8 mouse cellular contexts compared by ENCODE assay signal in the genomic region with DNA sequence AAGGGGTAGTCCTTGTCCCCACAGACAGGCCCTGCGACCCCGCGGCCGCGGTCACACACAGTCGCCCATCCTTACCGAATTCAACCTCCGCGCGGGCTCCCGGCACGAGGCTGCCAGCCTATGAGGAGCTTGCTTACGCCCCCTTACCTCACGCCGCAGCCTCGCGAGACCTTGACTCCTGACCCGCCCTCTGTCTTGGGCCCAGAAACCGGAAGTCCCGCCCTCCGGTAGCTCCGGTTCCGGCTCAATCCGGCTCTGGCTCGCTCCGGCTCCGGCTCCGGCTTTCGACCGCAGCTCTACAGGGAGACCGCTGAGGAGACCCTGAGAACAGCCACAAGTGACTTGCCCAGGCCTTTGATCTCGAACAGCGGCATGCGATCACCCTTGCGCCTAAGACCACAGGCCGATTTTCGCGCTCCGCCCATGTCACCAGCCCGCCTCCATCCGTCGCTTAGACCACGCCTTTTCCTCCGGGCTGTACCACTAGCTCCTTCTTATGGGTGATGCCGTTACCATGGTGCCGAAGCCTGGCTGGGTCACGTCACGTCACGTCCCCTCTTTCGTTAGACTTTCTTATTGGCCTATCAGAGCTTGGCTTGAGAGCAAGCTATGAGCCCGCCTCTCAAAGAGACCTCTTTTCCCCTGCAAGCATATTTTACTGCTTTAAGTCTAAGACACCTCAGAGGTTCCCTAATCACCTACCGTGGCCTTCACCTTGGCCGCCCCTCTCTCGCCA. TPM values are rescaled to one million over a fixed set of nuclear protein-coding genes. Genes with fewer than 3 reads are reported as not detected.
DNase-seq lines count a peak whose midpoint lies in the region; ATAC-seq and TF ChIP-seq lines count a peak whose summit lies in the region.

A gene (minus strand): TSS at position 454 of the 736 bp plus-strand sequence.

- in situ Hi-C loops in CH12.LX (cut with MboI; ENCODE audit: low pct_ligation_motif_present, low pct_unique_long_range_greater_than_20kb, low sequenced_read_pairs): no loop called here

- peak; percentile 98 for ATAC-seq in forebrain, embryonic 11.5 days (replicated peaks; ENCODE audit: low FRiP score)
- peak; percentile 99 for ATAC-seq in heart, embryonic 16.5 days (replicated peaks; ENCODE audit: extremely low read depth, insufficient read depth, low FRiP score)
- peak; percentile 97 for ATAC-seq in liver, embryonic 15.5 days (ENCODE audit: insufficient read depth)
- ATAC-seq in neural tube, embryonic 12.5 days (ENCODE audit: low FRiP score, low read depth): peak; percentile 99

- peak; percentile 65 for TF ChIP-seq POLR2A in CH12.LX (IDR thresholded peaks at IDR 0.05; ENCODE audit: low read depth, low read length)

- peak; percentile 90 for DNase-seq in CH12.LX (ENCODE audit: extremely low read depth)
- DNase-seq in c-Kit-positive CD71-positive TER-119-negative erythroid progenitor cells, embryonic 14.5 days (ENCODE audit: low read depth): peak; percentile 78
- DNase-seq in forebrain, embryonic 11.5 days (ENCODE audit: low spot score): peak; percentile 92
- peak; percentile 95 for DNase-seq in kidney, postnatal 36 days
- peak; percentile 95 for DNase-seq in telencephalon, adult 2 months (ENCODE audit: low read depth, low spot score)

- no peaks in the 10 kb centered on the region for H3K9me3 ChIP-seq in CH12.LX (replicated peaks; ENCODE audit: low read length)
- H3K9me3 ChIP-seq in forebrain, embryonic 11.5 days (ENCODE audit: control insufficient read depth, low read length): no peaks in the 10 kb centered on the region
- H3K9me3 ChIP-seq in heart, embryonic 16.5 days (replicated peaks; ENCODE audit: control insufficient read depth, low read length): no peaks in the 10 kb centered on the region
- no peaks in the 10 kb centered on the region for H3K9me3 ChIP-seq in liver, embryonic 15.5 days (replicated peaks)
- H3K9me3 ChIP-seq in neural tube, embryonic 12.5 days: no peaks in the 10 kb centered on the region

- H3K4me3 ChIP-seq in CH12.LX (replicated peaks in 1 of 3; ENCODE audit: low read depth in 2 of 3, low read length in 2 of 3, poor library complexity in 1 of 3): peak within 1 kb of the TSS; percentile 71 to 80 (median 75)
- H3K4me3 ChIP-seq in forebrain, embryonic 11.5 days (ENCODE audit: low read depth, low read length): peak within 1 kb of the TSS; percentile 49
- H3K4me3 ChIP-seq in heart, embryonic 16.5 days (ENCODE audit: low read length): peak within 1 kb of the TSS; percentile 69
- H3K4me3 ChIP-seq in liver, embryonic 15.5 days (replicated peaks): peak within 1 kb of the TSS; percentile 74
- peak within 1 kb of the TSS; percentile 53 for H3K4me3 ChIP-seq in neural tube, embryonic 12.5 days

- H3K27ac ChIP-seq in CH12.LX (ENCODE audit: insufficient read depth, low read depth): peak within 1 kb of the TSS; percentile 77; the same call in 1 of the 2 replicates
- H3K27ac ChIP-seq in forebrain, embryonic 11.5 days (ENCODE audit: low read depth, low read length): peak within 1 kb of the TSS; percentile 46; the same call in 1 of the 2 replicates
- peak within 1 kb of the TSS; percentile 88 for H3K27ac ChIP-seq in heart, embryonic 16.5 days (ENCODE audit: low read length)
- peak within 1 kb of the TSS; percentile 84 for H3K27ac ChIP-seq in liver, embryonic 15.5 days (replicated peaks)
- H3K27ac ChIP-seq in neural tube, embryonic 12.5 days: no peak within 1 kb of the TSS

- TF ChIP-seq CTCF in CH12.LX (conservative IDR thresholded peaks at IDR 0.05 in 1 of 2, IDR thresholded peaks at IDR 0.05 in 1 of 2; ENCODE audit: low read depth in 2 of 2, low read length in 2 of 2): no peak

- peaks cover 18% of the 10 kb centered on the region for H3K79me2 ChIP-seq in CH12.LX (replicated peaks; ENCODE audit: control insufficient read depth, extremely low read depth, insufficient read depth, poor library complexity, severe bottlenecking)

- H3K4me1 ChIP-seq in CH12.LX (ENCODE audit: control insufficient read depth in 1 of 2, insufficient read depth in 2 of 2): no peaks in the 10 kb centered on the region
- H3K4me1 ChIP-seq in forebrain, embryonic 11.5 days (replicated peaks; ENCODE audit: control insufficient read depth, insufficient read depth, low read length): no peaks in the 10 kb centered on the region
- peaks cover 4% of the 10 kb centered on the region; the same call in 1 of the 2 replicates for H3K4me1 ChIP-seq in heart, embryonic 16.5 days (ENCODE audit: control insufficient read depth, insufficient read depth, low read length)
- peaks cover 8% of the 10 kb centered on the region; the same call in 1 of the 2 replicates for H3K4me1 ChIP-seq in liver, embryonic 15.5 days (replicated peaks)
- H3K4me1 ChIP-seq in neural tube, embryonic 12.5 days: no peaks in the 10 kb centered on the region

- TF ChIP-seq EP300 in CH12.LX (IDR thresholded peaks at IDR 0.05; ENCODE audit: low read length): no peak

- H3K36me3 ChIP-seq in CH12.LX (replicated peaks in 1 of 2; ENCODE audit: control insufficient read depth in 1 of 2, insufficient read depth in 1 of 2, low read length in 1 of 2): peaks cover 14 to 20% of the 10 kb centered on the region in 2 experiments
- H3K36me3 ChIP-seq in forebrain, embryonic 11.5 days (ENCODE audit: control insufficient read depth, insufficient read depth, low read length): no peaks in the 10 kb centered on the region
- H3K36me3 ChIP-seq in heart, embryonic 16.5 days (ENCODE audit: control insufficient read depth, insufficient read depth): peaks cover 3% of the 10 kb centered on the region; the same call in 1 of the 2 replicates
- peaks cover 22% of the 10 kb centered on the region for H3K36me3 ChIP-seq in liver, embryonic 15.5 days (replicated peaks)
- H3K36me3 ChIP-seq in neural tube, embryonic 12.5 days: no peaks in the 10 kb centered on the region

- dilution Hi-C loops in CH12.LX (cut with MboI; ENCODE audit: extremely low pct_ligation_motif_present, extremely low pct_unique_long_range_greater_than_20kb, low sequenced_read_pairs): no loop called here

- TF ChIP-seq RAD21 in CH12.LX (IDR thresholded peaks at IDR 0.05; ENCODE audit: low read depth, low read length): no peak

- WGBS in forebrain, embryonic 11.5 days: 14% methylated on average over 47 of the region's 54 CpGs
- WGBS in heart, embryonic 16.5 days: 23% methylated on average over 54 of the region's 54 CpGs
- 16% methylated on average over 54 of the region's 54 CpGs for WGBS in liver, embryonic 15.5 days (ENCODE audit: insufficient replicate concordance)
- WGBS in neural tube, embryonic 12.5 days: 18% methylated on average over 54 of the region's 54 CpGs

- peak within 1 kb of the TSS; percentile 87 for H3K4me2 ChIP-seq in CH12.LX (ENCODE audit: insufficient read depth, low read depth, poor library complexity, severe bottlenecking)
- peak within 1 kb of the TSS; percentile 47 for H3K4me2 ChIP-seq in forebrain, embryonic 11.5 days (ENCODE audit: low read depth, low read length, severe bottlenecking)
- H3K4me2 ChIP-seq in heart, embryonic 16.5 days (ENCODE audit: low read depth, low read length): peak within 1 kb of the TSS; percentile 88
- peak within 1 kb of the TSS; percentile 80 for H3K4me2 ChIP-seq in liver, embryonic 15.5 days
- peak within 1 kb of the TSS; percentile 71 for H3K4me2 ChIP-seq in neural tube, embryonic 12.5 days (replicated peaks)

- H3K9ac ChIP-seq in CH12.LX (ENCODE audit: insufficient read depth, low read depth): peak within 1 kb of the TSS; percentile 88
- peak within 1 kb of the TSS; percentile 63 for H3K9ac ChIP-seq in forebrain, embryonic 11.5 days (ENCODE audit: low read length)
- peak within 1 kb of the TSS; percentile 75 for H3K9ac ChIP-seq in heart, embryonic 16.5 days (ENCODE audit: low read length)
- peak within 1 kb of the TSS; percentile 68 for H3K9ac ChIP-seq in liver, embryonic 15.5 days
- peak within 1 kb of the TSS; percentile 63 for H3K9ac ChIP-seq in neural tube, embryonic 12.5 days

- no peaks in the 10 kb centered on the region for H3K27me3 ChIP-seq in CH12.LX (replicated peaks)
- H3K27me3 ChIP-seq in forebrain, embryonic 11.5 days (ENCODE audit: control insufficient read depth, insufficient read depth, low read length): no peaks in the 10 kb centered on the region
- no peaks in the 10 kb centered on the region for H3K27me3 ChIP-seq in heart, embryonic 16.5 days (ENCODE audit: control insufficient read depth, insufficient read depth, low read length)
- no peaks in the 10 kb centered on the region for H3K27me3 ChIP-seq in liver, embryonic 15.5 days
- no peaks in the 10 kb centered on the region for H3K27me3 ChIP-seq in neural tube, embryonic 12.5 days (replicated peaks)

TF ChIP-seq in CH12.LX, 34 proteins besides CTCF, POLR2A, EP300 and RAD21 (continues in another document):
- TF ChIP-seq PAX5 (IDR thresholded peaks at IDR 0.05; ENCODE audit: low read length) (no peak), JUND (conservative IDR thresholded peaks at IDR 0.05; ENCODE audit: low read depth, low read length) (no peak), JUN (IDR thresholded peaks at IDR 0.05; ENCODE audit: insufficient read depth, low read depth, low read length) (no peak), MAFK (IDR thresholded peaks at IDR 0.05; ENCODE audit: insufficient replicate concordance, low read length) (no peak), MAX (IDR thresholded peaks at IDR 0.05; ENCODE audit: low read length) (peak; percentile 85), KAT2A (IDR thresholded peaks at IDR 0.05; ENCODE audit: insufficient replicate concordance, low read length) (0 out of 2 replicates have a peak, but pooled peaks have one; percentile 58), TCF12 (IDR thresholded peaks at IDR 0.05; ENCODE audit: low read depth, low read length) (peak; percentile 48; the same call in 1 of the 2 replicates), CHD1 (IDR thresholded peaks at IDR 0.05; ENCODE audit: low read depth, low read length) (no peak), SIN3A (IDR thresholded peaks at IDR 0.05; ENCODE audit: low read length) (peak; percentile 82), IRF4 (IDR thresholded peaks at IDR 0.05; ENCODE audit: low read depth, low read length) (no peak), USF2 (conservative IDR thresholded peaks at IDR 0.05; ENCODE audit: low read depth, low read length) (no peak), ETS1 (conservative IDR thresholded peaks at IDR 0.05; ENCODE audit: low read depth, low read length) (no peak), MEF2A (IDR thresholded peaks at IDR 0.05; ENCODE audit: borderline replicate concordance, low read depth, low read length) (no peak), USF1 (IDR thresholded peaks at IDR 0.05; ENCODE audit: low read depth, low read length) (no peak)

RNA-seq across cellular contexts. Expression of the gene that starts here (rescaled TPM):
- 11.5 and 14.9 TPM in 2 replicates for total RNA-seq in CH12.LX (2012; rRNA removed)
- total RNA-seq in CH12.LX (2014; rRNA removed): 28.1 and 29.3 TPM in 2 replicates
- 19.3 and 21.5 TPM in 2 replicates for polyA plus RNA-seq in CH12.LX (2012; ENCODE audit: insufficient read length, low read depth)
- 53.0 and 54.6 TPM in 2 replicates for polyA plus RNA-seq in forebrain, embryonic 11.5 days (2014; fragmentation: Nextera tagmentation; extraction: Ambion mirVana)
- 17.4 and 17.8 TPM in 2 replicates for polyA plus RNA-seq in heart, embryonic 16.5 days (2015; fragmentation: Nextera tagmentation; extraction: Ambion mirVana)
- 14.3 and 15.8 TPM in 2 replicates for polyA plus RNA-seq in liver, embryonic 15.5 days (2015; fragmentation: Nextera tagmentation; extraction: Ambion mirVana)
- 34.2 and 36.5 TPM in 2 replicates for polyA plus RNA-seq in neural tube, embryonic 12.5 days (2016; fragmentation: Nextera tagmentation; extraction: Ambion mirVana)
